Mouse (Mus musculus): ENCODE measurements around the gene Lysmd3. TPM values are rescaled to one million over a fixed set of nuclear protein-coding genes. Genes with fewer than 3 reads are reported as not detected.
A peak's percentile ranks its signal among the peaks of the same experiment; 100 is the strongest.
"Not testable (repeated sequence)": the region's sequence is repeated elsewhere in the genome, so short reads cannot be mapped to it uniquely, and the experiment has no call there.

Gene Lysmd3
- polyA plus RNA-seq (2015; fragmentation: Nextera tagmentation; extraction: Ambion mirVana): 19.0 and 19.8 TPM in 2 replicates

DNA sequence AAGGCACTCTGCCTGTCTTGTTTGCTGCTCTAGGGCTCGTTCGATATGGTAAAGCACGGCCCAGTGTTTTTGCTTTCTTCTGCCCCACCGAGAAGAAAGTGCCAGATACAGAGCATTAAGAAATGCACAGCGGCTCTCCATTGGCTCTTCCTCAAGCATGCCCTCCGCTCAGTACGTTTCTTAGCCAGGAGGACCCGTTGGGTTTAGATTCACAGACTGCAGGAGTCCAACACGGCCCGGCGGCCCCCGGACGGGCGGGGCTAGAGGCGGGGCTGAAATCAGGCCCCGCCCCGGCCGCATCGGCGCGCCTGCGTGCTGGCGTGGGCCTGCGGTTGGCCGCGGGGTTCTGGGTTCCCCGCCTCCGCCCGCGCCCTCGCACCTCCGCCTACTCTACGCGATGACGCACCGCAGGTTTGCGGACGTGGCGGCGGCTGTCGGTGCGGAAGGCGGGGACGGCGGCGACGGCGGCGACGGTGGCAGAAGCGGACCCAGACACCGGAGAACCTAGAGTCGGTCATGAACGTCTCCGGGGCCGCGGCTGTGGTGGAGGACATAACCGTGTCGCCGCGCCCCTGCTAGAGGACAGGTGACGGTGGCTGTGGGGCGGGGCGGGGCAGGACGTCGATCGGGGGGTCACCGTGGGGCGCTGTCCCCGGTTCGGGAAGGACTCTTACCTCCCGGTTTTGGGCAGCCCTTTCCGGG lies at the start of gene Lysmd3:
Lysmd3 (plus strand) TSS at position 313 of the 702 bp plus-strand sequence.
- WGBS: under 1% methylated on average over 71 of the region's 73 CpGs
- ATAC-seq (replicated peaks; ENCODE audit: insufficient number of reproducible peaks, insufficient read depth, low FRiP score, low read depth): peak; percentile 100

GRCm38 (mm10) chr13:81610349-81610748 lies 47.1 kb upstream of the Lysmd3 start:
- no peak overlapping the region for H3K4me2 ChIP-seq
- no peaks in the 10 kb centered on the region for H3K36me3 ChIP-seq
- WGBS: 75% methylated on average over 4 of the region's 4 CpGs
- no peak for ATAC-seq (replicated peaks; ENCODE audit: insufficient number of reproducible peaks, insufficient read depth, low FRiP score, low read depth)
- no peaks in the 10 kb centered on the region for H3K9me3 ChIP-seq (replicated peaks)
- no peaks in the 10 kb centered on the region for H3K4me1 ChIP-seq (replicated peaks)
- H3K4me3 ChIP-seq: no peak overlapping the region
- H3K27me3 ChIP-seq: no peaks in the 10 kb centered on the region
- H3K9ac ChIP-seq: no peak overlapping the region
- H3K27ac ChIP-seq: no peak overlapping the region

More for the DNA sequence above, at the start of gene Lysmd3:
- Histone ChIP-seq H3K4me2 (peak within 1 kb of the TSS; percentile 74), H3K27me3 (no peaks in the 10 kb centered on the region), H3K9ac (peak within 1 kb of the TSS; percentile 72), H3K27ac (peak within 1 kb of the TSS; percentile 88), H3K4me1 (replicated peaks) (peaks cover 11% of the 10 kb centered on the region), H3K9me3 (replicated peaks) (no peaks in the 10 kb centered on the region), H3K4me3 (peak within 1 kb of the TSS; percentile 73), H3K36me3 (no peaks in the 10 kb centered on the region)

DNA sequence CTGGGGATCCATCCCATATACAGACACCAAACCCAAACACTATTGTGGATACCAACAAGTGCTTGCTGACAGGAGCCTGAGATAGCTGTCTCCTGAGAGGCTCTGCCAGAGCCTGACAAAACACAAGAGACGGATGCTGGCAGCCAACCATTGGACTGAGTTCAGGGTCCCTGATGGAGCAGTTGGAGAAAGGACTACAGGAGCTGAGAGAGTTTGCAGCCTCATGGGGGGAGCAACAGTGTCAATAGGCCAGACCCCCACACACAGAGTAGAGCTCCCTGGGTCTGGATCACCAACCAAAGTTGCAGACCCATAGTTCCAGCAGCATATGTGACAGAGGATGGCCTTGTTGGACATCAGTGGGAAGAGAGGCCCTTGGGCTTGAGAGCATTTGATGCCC lies 29.6 kb upstream of the Lysmd3 start:
- H3K36me3 ChIP-seq; H3K9me3 ChIP-seq (replicated peaks); H3K4me2 ChIP-seq; H3K4me1 ChIP-seq (replicated peaks); H3K4me3 ChIP-seq; H3K27ac ChIP-seq; H3K9ac ChIP-seq; ATAC-seq (replicated peaks; ENCODE audit: insufficient number of reproducible peaks, insufficient read depth, low FRiP score, low read depth): not testable (repeated sequence)
- H3K27me3 ChIP-seq: peaks cover 12% of the 10 kb centered on the region
- 49% methylated on average over 1 of the region's 1 CpGs for WGBS

DNA sequence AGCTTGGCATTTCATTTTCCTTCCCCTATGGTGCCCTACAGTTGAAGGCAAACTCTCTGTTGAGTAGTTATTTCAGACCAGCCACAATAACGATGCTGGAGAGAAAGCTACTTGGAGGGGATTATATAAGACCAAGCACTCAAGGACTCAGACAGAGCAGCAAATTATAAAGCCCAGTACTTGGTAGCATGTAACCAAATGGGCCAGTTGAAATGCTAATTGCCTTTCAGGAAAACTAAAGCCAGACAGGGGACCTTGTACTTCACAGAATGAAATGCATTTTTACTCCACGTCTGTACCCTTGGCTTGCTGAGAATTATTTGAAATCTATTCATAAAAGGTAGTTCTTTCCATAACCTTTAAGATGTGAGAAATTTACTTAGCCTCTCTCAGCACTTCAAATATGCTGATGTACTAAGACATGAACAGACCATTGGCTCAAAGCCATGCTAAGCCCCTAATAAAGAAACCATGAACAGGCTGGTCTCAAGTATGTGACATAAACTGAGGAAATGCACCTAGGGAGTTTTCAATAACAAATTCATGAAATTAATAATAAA lies 28.8 kb upstream of the Lysmd3 start:
- Histone ChIP-seq H3K4me1 (replicated peaks) (peaks cover 6% of the 10 kb centered on the region), H3K4me2 (no peak overlapping the region), H3K9me3 (replicated peaks) (no peaks in the 10 kb centered on the region), H3K27me3 (peaks cover 19% of the 10 kb centered on the region), H3K36me3 (no peaks in the 10 kb centered on the region), H3K27ac (no peak overlapping the region), H3K9ac (no peak overlapping the region), H3K4me3 (no peak overlapping the region)
- 60% methylated on average over 2 of the region's 2 CpGs for WGBS
- ATAC-seq (replicated peaks; ENCODE audit: insufficient number of reproducible peaks, insufficient read depth, low FRiP score, low read depth): no peak

- Histone ChIP-seq H3K4me1 (replicated peaks) (peaks cover 6% of the 10 kb centered on the region), H3K36me3 (no peaks in the 10 kb centered on the region), H3K9me3 (replicated peaks) (no peaks in the 10 kb centered on the region), H3K4me2 (no peak overlapping the region), H3K9ac (no peak overlapping the region), H3K4me3 (no peak overlapping the region), H3K27ac (no peak overlapping the region), H3K27me3 (peaks cover 22% of the 10 kb centered on the region)
- WGBS: 72% methylated on average over 3 of the region's 3 CpGs
- no peak for ATAC-seq (replicated peaks; ENCODE audit: insufficient number of reproducible peaks, insufficient read depth, low FRiP score, low read depth)
Observed at GRCm38 (mm10) chr13:81629395-81629794, 28.1 kb upstream of the Lysmd3 start.

GRCm38 (mm10) chr13:81630566-81630965 lies 26.9 kb upstream of the Lysmd3 start:
- H3K9me3 ChIP-seq (replicated peaks): no peaks in the 10 kb centered on the region
- no peak overlapping the region for H3K9ac ChIP-seq
- ATAC-seq (replicated peaks; ENCODE audit: insufficient number of reproducible peaks, insufficient read depth, low FRiP score, low read depth): no peak
- no peaks in the 10 kb centered on the region for H3K36me3 ChIP-seq
- H3K27me3 ChIP-seq: peaks cover 24% of the 10 kb centered on the region
- peaks cover 6% of the 10 kb centered on the region for H3K4me1 ChIP-seq (replicated peaks)
- H3K4me2 ChIP-seq: no peak overlapping the region
- 72% methylated on average over 5 of the region's 5 CpGs for WGBS
- no peak overlapping the region for H3K4me3 ChIP-seq
- H3K27ac ChIP-seq: no peak overlapping the region

- Histone ChIP-seq H3K9ac (peak within 1 kb of the TSS; percentile 31), H3K4me3 (peak within 1 kb of the TSS; percentile 56), H3K4me2 (peak within 1 kb of the TSS; percentile 92), H3K9me3 (replicated peaks) (no peaks in the 10 kb centered on the region), H3K27ac (no peak within 1 kb of the TSS), H3K4me1 (replicated peaks) (peaks cover 6% of the 10 kb centered on the region), H3K36me3 (no peaks in the 10 kb centered on the region), H3K27me3 (peaks cover 24% of the 10 kb centered on the region)
- ATAC-seq (replicated peaks; ENCODE audit: insufficient number of reproducible peaks, insufficient read depth, low FRiP score, low read depth): peak; percentile 98
- WGBS: 2% methylated on average over 42 of the region's 42 CpGs
Observed at GRCm38 (mm10) chr13:81632720-81633415, 24.6 kb upstream of the Lysmd3 start, which contains the start of gene Adgrv1. TSS of gene Adgrv1 (minus strand) at chr13:81633154.

DNA sequence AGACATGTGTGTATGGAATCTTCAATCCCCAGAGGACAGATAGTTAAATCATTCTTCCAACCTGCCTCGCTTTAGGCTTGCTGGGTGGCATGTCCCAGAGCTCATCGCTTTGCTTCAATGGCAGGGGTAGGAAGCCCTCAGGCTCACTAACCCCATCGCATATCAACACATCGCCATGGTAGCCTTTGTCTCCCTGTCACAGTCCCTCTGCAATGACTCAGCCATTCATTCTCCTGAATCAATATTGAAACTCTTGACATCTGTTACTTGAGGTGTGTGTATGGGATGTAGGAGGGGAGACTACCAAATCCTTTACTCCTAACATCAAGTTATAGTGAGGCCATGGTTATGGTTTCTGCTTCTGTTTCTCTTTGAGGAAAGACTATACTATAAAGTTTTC lies 17.8 kb upstream of the Lysmd3 start:
- Histone ChIP-seq H3K27me3 (no peaks in the 10 kb centered on the region), H3K9ac (no peak overlapping the region), H3K4me1 (replicated peaks) (peaks cover 2% of the 10 kb centered on the region; the same call in 1 of the 2 replicates), H3K4me3 (no peak overlapping the region), H3K9me3 (replicated peaks) (no peaks in the 10 kb centered on the region), H3K36me3 (no peaks in the 10 kb centered on the region), H3K4me2 (no peak overlapping the region), H3K27ac (no peak overlapping the region)
- 50% methylated on average over 4 of the region's 4 CpGs for WGBS
- ATAC-seq (replicated peaks; ENCODE audit: insufficient number of reproducible peaks, insufficient read depth, low FRiP score, low read depth): no peak

- no peak for ATAC-seq (replicated peaks; ENCODE audit: insufficient number of reproducible peaks, insufficient read depth, low FRiP score, low read depth)
- H3K27me3 ChIP-seq: no peaks in the 10 kb centered on the region
Observed at GRCm38 (mm10) chr13:81640881-81641280, 16.6 kb upstream of the Lysmd3 start.

GRCm38 (mm10) chr13:81641289-81642045 lies 16.0 kb upstream of the Lysmd3 start:
- WGBS: 17% methylated on average over 8 of the region's 8 CpGs
- peaks cover 2% of the 10 kb centered on the region; the same call in 1 of the 2 replicates for H3K4me1 ChIP-seq (replicated peaks)
- H3K27ac ChIP-seq: no peak overlapping the region
- peak overlapping the region; percentile 50; the same call in 1 of the 2 replicates for H3K4me2 ChIP-seq
- no peak overlapping the region for H3K4me3 ChIP-seq
- H3K9ac ChIP-seq: no peak overlapping the region
- H3K9me3 ChIP-seq (replicated peaks): no peaks in the 10 kb centered on the region
- no peaks in the 10 kb centered on the region for H3K36me3 ChIP-seq
- no peak for ATAC-seq (replicated peaks; ENCODE audit: insufficient number of reproducible peaks, insufficient read depth, low FRiP score, low read depth)
- H3K27me3 ChIP-seq: no peaks in the 10 kb centered on the region

More at GRCm38 (mm10) chr13:81640881-81641280, 16.6 kb upstream of the Lysmd3 start:
- Histone ChIP-seq H3K4me2 (no peak overlapping the region), H3K4me3 (no peak overlapping the region), H3K9me3 (replicated peaks) (no peaks in the 10 kb centered on the region), H3K27ac (no peak overlapping the region), H3K4me1 (replicated peaks) (peaks cover 2% of the 10 kb centered on the region; the same call in 1 of the 2 replicates), H3K36me3 (no peaks in the 10 kb centered on the region), H3K9ac (no peak overlapping the region)
- WGBS: 47% methylated on average over 6 of the region's 6 CpGs

All from heart, embryonic 15.5 days (tissue).